Mouse (Mus musculus) A20 (cell line): ENCODE results near the gene Mroh7.

ENCODE experiments used
- DNase-seq: peaks from one replicate; pipeline ENCODE4 v3.0.0-alpha.2; 2011; ENCODE audit warnings: low read depth, low spot score

Mroh7 gene

DNA sequence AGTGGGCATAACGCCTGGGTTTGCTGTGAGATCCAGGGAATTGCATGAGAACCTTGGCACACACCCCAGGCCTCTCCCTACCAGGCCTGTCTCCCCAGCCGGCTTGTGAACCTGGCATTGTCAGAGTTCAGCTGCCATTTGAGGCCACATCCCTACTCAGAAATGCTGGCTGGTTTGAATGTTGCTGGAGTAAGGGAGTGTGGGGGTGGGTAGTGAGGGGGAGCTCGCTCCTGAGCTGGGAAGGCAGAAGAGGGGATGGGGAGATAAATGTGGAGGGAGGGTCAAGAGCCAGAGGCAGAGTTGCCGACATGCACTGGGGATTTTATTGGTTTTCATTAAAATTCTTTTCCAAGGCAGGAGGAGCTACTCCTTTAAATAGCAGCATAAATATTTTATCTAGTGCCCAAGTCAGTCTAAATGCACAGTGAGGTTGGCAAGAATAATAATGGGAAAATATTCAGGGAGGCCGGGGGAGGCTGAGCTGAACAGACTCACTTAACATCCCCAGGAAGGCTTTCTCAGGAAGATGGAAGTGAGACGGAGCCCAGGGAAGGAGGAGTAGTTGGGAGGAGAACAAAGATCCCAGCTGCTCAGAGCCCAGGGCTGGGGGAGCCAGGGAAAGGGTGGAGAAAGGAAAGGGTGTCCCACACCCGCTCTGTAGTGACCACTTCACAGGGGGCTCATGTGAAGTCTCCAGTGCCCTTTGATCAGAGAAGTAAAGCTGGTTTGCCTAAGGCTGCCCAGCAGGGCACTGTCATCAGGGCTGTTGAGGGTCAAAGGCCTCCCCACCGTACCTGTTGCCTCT lies 97.2 kb downstream of the Mroh7 start:
- no peak for DNase-seq

DNA sequence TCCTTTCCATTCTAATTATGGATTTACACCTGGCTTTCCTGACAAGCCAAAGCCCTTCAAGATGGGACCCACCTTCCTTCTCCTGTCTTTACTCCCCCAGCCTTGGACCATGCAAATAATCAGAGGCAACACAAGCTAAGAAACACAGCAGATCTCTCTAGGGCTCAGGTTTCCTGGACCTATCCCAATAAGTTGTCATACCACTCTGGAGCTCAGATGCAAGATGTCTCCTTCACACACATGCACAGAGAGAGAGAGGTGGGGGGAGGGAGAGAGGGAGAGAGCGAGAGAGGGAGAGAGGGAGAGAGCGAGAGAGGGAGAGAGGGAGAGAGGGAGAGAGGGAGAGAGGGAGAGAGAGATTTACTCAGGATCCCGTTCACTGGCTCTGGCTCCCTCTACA lies 98.4 kb downstream of the Mroh7 start:
- DNase-seq = no peak
